Mouse (Mus musculus): ENCODE results near the gene Rer1. TPM values are rescaled to one million over a fixed set of nuclear protein-coding genes. Genes with fewer than 3 reads are reported as not detected.

The Rer1 gene
- polyA plus RNA-seq, 1 experiment from 2014 or later, result 149 TPM

GRCm38 (mm10) chr4:155065970-155066833, 20.0 kb downstream of the Rer1 start:
- no peaks in the 10 kb centered on the region for H3K9me3 ChIP-seq (ENCODE audit: control insufficient read depth, low read length)
- peaks cover 17% of the 10 kb centered on the region for H3K36me3 ChIP-seq (ENCODE audit: control insufficient read depth, insufficient read depth, low read length)
- 4% methylated on average over 15 of the region's 15 CpGs for WGBS
- no peak overlapping the region for H3K27ac ChIP-seq (replicated peaks; ENCODE audit: low read depth, low read length)
- peak overlapping the region; percentile 81 for H3K4me2 ChIP-seq (ENCODE audit: low read depth, severe bottlenecking)
- H3K4me1 ChIP-seq (ENCODE audit: control insufficient read depth, insufficient read depth, low read length), result peaks cover 10% of the 10 kb centered on the region; the same call in 1 of the 2 replicates
- H3K4me3 ChIP-seq (ENCODE audit: low read depth, low read length), result peak overlapping the region; percentile 62; the same call in 1 of the 2 replicates
- peak; percentile 96 for DNase-seq (ENCODE audit: low spot score)
- no peak overlapping the region for H3K9ac ChIP-seq (ENCODE audit: low read length)
- H3K27me3 ChIP-seq (ENCODE audit: control insufficient read depth, insufficient read depth, low read length), result no peaks in the 10 kb centered on the region
- peak; percentile 44 for ATAC-seq (ENCODE audit: insufficient number of reproducible peaks, low FRiP score, low TSS enrichment, low read depth)

GRCm38 (mm10) chr4:155064474-155064873, 21.7 kb downstream of the Rer1 start:
- peaks cover 10% of the 10 kb centered on the region; the same call in 1 of the 2 replicates for H3K4me1 ChIP-seq (ENCODE audit: control insufficient read depth, insufficient read depth, low read length)
- H3K36me3 ChIP-seq (ENCODE audit: control insufficient read depth, insufficient read depth, low read length), result peaks cover 8% of the 10 kb centered on the region; the same call in 1 of the 2 replicates
- H3K9ac ChIP-seq (ENCODE audit: low read length), result no peak overlapping the region
- 59% methylated on average over 2 of the region's 2 CpGs for WGBS
- no peak overlapping the region for H3K27ac ChIP-seq (replicated peaks; ENCODE audit: low read depth, low read length)
- no peak overlapping the region for H3K4me3 ChIP-seq (ENCODE audit: low read depth, low read length)
- H3K4me2 ChIP-seq (ENCODE audit: low read depth, severe bottlenecking), result no peak overlapping the region
- no peaks in the 10 kb centered on the region for H3K9me3 ChIP-seq (ENCODE audit: control insufficient read depth, low read length)
- DNase-seq (ENCODE audit: low spot score) (no peak), ATAC-seq (ENCODE audit: insufficient number of reproducible peaks, low FRiP score, low TSS enrichment, low read depth) (no peak)
- H3K27me3 ChIP-seq (ENCODE audit: control insufficient read depth, insufficient read depth, low read length), result no peaks in the 10 kb centered on the region

- ATAC-seq (ENCODE audit: insufficient number of reproducible peaks, low FRiP score, low TSS enrichment, low read depth), result no peak
- Histone ChIP-seq H3K27me3 (ENCODE audit: control insufficient read depth, insufficient read depth, low read length) (no peaks in the 10 kb centered on the region), H3K36me3 (ENCODE audit: control insufficient read depth, insufficient read depth, low read length) (peaks cover 3% of the 10 kb centered on the region; the same call in 1 of the 2 replicates), H3K4me3 (ENCODE audit: low read depth, low read length) (no peak overlapping the region), H3K4me2 (ENCODE audit: low read depth, severe bottlenecking) (no peak overlapping the region), H3K27ac (replicated peaks; ENCODE audit: low read depth, low read length) (no peak overlapping the region), H3K9me3 (ENCODE audit: control insufficient read depth, low read length) (no peaks in the 10 kb centered on the region), H3K9ac (ENCODE audit: low read length) (no peak overlapping the region), H3K4me1 (ENCODE audit: control insufficient read depth, insufficient read depth, low read length) (peaks cover 10% of the 10 kb centered on the region; the same call in 1 of the 2 replicates)
- DNase-seq (ENCODE audit: low spot score), result no peak
- WGBS, result 31% methylated on average over 3 of the region's 3 CpGs
Observed at GRCm38 (mm10) chr4:155063895-155064294, 22.3 kb downstream of the Rer1 start.

- H3K9me3 ChIP-seq (ENCODE audit: control insufficient read depth, low read length), result no peaks in the 10 kb centered on the region
- H3K4me1 ChIP-seq (ENCODE audit: control insufficient read depth, insufficient read depth, low read length), result no peaks in the 10 kb centered on the region
- no peak overlapping the region for H3K4me2 ChIP-seq (ENCODE audit: low read depth, severe bottlenecking)
- H3K27ac ChIP-seq (replicated peaks; ENCODE audit: low read depth, low read length), result no peak overlapping the region
- no peak overlapping the region for H3K4me3 ChIP-seq (ENCODE audit: low read depth, low read length)
- no peaks in the 10 kb centered on the region for H3K36me3 ChIP-seq (ENCODE audit: control insufficient read depth, insufficient read depth, low read length)
- ATAC-seq (ENCODE audit: insufficient number of reproducible peaks, low FRiP score, low TSS enrichment, low read depth) (no peak), DNase-seq (ENCODE audit: low spot score) (no peak)
- H3K9ac ChIP-seq (ENCODE audit: low read length), result no peak overlapping the region
- WGBS, result 38% methylated on average over 10 of the region's 10 CpGs
- H3K27me3 ChIP-seq (ENCODE audit: control insufficient read depth, insufficient read depth, low read length), result no peaks in the 10 kb centered on the region
Observed at GRCm38 (mm10) chr4:155058325-155058724, 27.9 kb downstream of the Rer1 start.

- Histone ChIP-seq H3K27ac (replicated peaks; ENCODE audit: low read depth, low read length) (no peak within 1 kb of the TSS), H3K36me3 (ENCODE audit: control insufficient read depth, insufficient read depth, low read length) (no peaks in the 10 kb centered on the region), H3K4me2 (ENCODE audit: low read depth, severe bottlenecking) (no peak within 1 kb of the TSS), H3K4me1 (ENCODE audit: control insufficient read depth, insufficient read depth, low read length) (no peaks in the 10 kb centered on the region), H3K9me3 (ENCODE audit: control insufficient read depth, low read length) (no peaks in the 10 kb centered on the region), H3K27me3 (ENCODE audit: control insufficient read depth, insufficient read depth, low read length) (no peaks in the 10 kb centered on the region), H3K9ac (ENCODE audit: low read length) (peak within 1 kb of the TSS; percentile 19; the same call in 1 of the 2 replicates), H3K4me3 (ENCODE audit: low read depth, low read length) (no peak within 1 kb of the TSS)
- DNase-seq (ENCODE audit: low spot score) (no peak), ATAC-seq (ENCODE audit: insufficient number of reproducible peaks, low FRiP score, low TSS enrichment, low read depth) (no peak)
- 71% methylated on average over 10 of the region's 10 CpGs for WGBS
Observed at GRCm38 (mm10) chr4:155056724-155057123, 29.5 kb downstream of the Rer1 start, which contains the start of gene Plch2. Gene Plch2 (minus strand): TSS chr4:155056784.

GRCm38 (mm10) chr4:155050116-155050515, 36.1 kb downstream of the Rer1 start:
- no peak overlapping the region for H3K27ac ChIP-seq (replicated peaks; ENCODE audit: low read depth, low read length)
- no peak overlapping the region for H3K4me3 ChIP-seq (ENCODE audit: low read depth, low read length)
- no peaks in the 10 kb centered on the region for H3K36me3 ChIP-seq (ENCODE audit: control insufficient read depth, insufficient read depth, low read length)
- peaks cover 9% of the 10 kb centered on the region for H3K27me3 ChIP-seq (ENCODE audit: control insufficient read depth, insufficient read depth, low read length)
- H3K4me2 ChIP-seq (ENCODE audit: low read depth, severe bottlenecking), result no peak overlapping the region
- no peak for DNase-seq (ENCODE audit: low spot score)
- no peaks in the 10 kb centered on the region for H3K4me1 ChIP-seq (ENCODE audit: control insufficient read depth, insufficient read depth, low read length)
- WGBS, result 60% methylated on average over 7 of the region's 7 CpGs
- no peak for ATAC-seq (ENCODE audit: insufficient number of reproducible peaks, low FRiP score, low TSS enrichment, low read depth)
- no peaks in the 10 kb centered on the region for H3K9me3 ChIP-seq (ENCODE audit: control insufficient read depth, low read length)
- H3K9ac ChIP-seq (ENCODE audit: low read length), result no peak overlapping the region

GRCm38 (mm10) chr4:155046636-155047035, 39.5 kb downstream of the Rer1 start:
- DNase-seq (ENCODE audit: low spot score), result no peak
- Histone ChIP-seq H3K27ac (replicated peaks; ENCODE audit: low read depth, low read length) (no peak overlapping the region), H3K4me2 (ENCODE audit: low read depth, severe bottlenecking) (no peak overlapping the region), H3K9me3 (ENCODE audit: control insufficient read depth, low read length) (no peaks in the 10 kb centered on the region), H3K27me3 (ENCODE audit: control insufficient read depth, insufficient read depth, low read length) (peaks cover 42% of the 10 kb centered on the region), H3K36me3 (ENCODE audit: control insufficient read depth, insufficient read depth, low read length) (no peaks in the 10 kb centered on the region), H3K9ac (ENCODE audit: low read length) (no peak overlapping the region), H3K4me1 (ENCODE audit: control insufficient read depth, insufficient read depth, low read length) (peaks cover 5% of the 10 kb centered on the region; the same call in 1 of the 2 replicates), H3K4me3 (ENCODE audit: low read depth, low read length) (no peak overlapping the region)
- 81% methylated on average over 14 of the region's 14 CpGs for WGBS
- no peak for ATAC-seq (ENCODE audit: insufficient number of reproducible peaks, low FRiP score, low TSS enrichment, low read depth)

GRCm38 (mm10) chr4:155043289-155043625, 42.9 kb downstream of the Rer1 start:
- H3K27ac ChIP-seq (replicated peaks; ENCODE audit: low read depth, low read length), result no peak overlapping the region

More at GRCm38 (mm10) chr4:155043289-155043625, 42.9 kb downstream of the Rer1 start:
- Histone ChIP-seq H3K4me3 (ENCODE audit: low read depth, low read length) (peak overlapping the region; percentile 29), H3K9me3 (ENCODE audit: control insufficient read depth, low read length) (no peaks in the 10 kb centered on the region), H3K4me1 (ENCODE audit: control insufficient read depth, insufficient read depth, low read length) (peaks cover 5% of the 10 kb centered on the region; the same call in 1 of the 2 replicates), H3K9ac (ENCODE audit: low read length) (peak overlapping the region; percentile 38; the same call in 1 of the 2 replicates), H3K4me2 (ENCODE audit: low read depth, severe bottlenecking) (peak overlapping the region; percentile 57), H3K36me3 (ENCODE audit: control insufficient read depth, insufficient read depth, low read length) (no peaks in the 10 kb centered on the region), H3K27me3 (ENCODE audit: control insufficient read depth, insufficient read depth, low read length) (peaks cover 56% of the 10 kb centered on the region)
- 2% methylated on average over 25 of the region's 25 CpGs for WGBS
- ATAC-seq (ENCODE audit: insufficient number of reproducible peaks, low FRiP score, low TSS enrichment, low read depth), result no peak
- no peak for DNase-seq (ENCODE audit: low spot score)
